Mouse (Mus musculus) intestine, embryonic 15.5 days (tissue): ENCODE data around the gene Arhgap10. TPM values are rescaled to one million over a fixed set of nuclear protein-coding genes. Genes with fewer than 3 reads are reported as not detected.

Source experiments
- ATAC-seq: fragments of 200-750 bp; cut with Nextera tagmentation; 2 replicates; pipeline ENCODE4 v1.8.0; 2017; ENCODE audit warnings: moderate TSS enrichment, moderate library complexity
- H3K27ac ChIP-seq: fragments of 300-500 bp; sonication (generic); 2 replicates; pipeline ENCODE4 v1.5.1; 2015; ENCODE audit warnings: mild to moderate bottlenecking, inconsistent platforms
- H3K27me3 ChIP-seq: fragments of 300-500 bp; sonication (generic); replicated peaks from 2 replicates; pipeline ENCODE4 v1.6.1; 2015; ENCODE audit warnings: inconsistent platforms
- H3K36me3 ChIP-seq: fragments of 300-500 bp; sonication (generic); 2 replicates; pipeline ENCODE4 v1.6.1; 2015; ENCODE audit warnings: inconsistent platforms
- H3K4me1 ChIP-seq: fragments of 300-500 bp; sonication (generic); replicated peaks from 2 replicates; pipeline ENCODE4 v1.6.1; 2015; ENCODE audit warnings: inconsistent platforms
- H3K4me2 ChIP-seq: fragments of 300-500 bp; sonication (generic); replicated peaks from 2 replicates; pipeline ENCODE4 v1.6.1; 2015; ENCODE audit warnings: mild to moderate bottlenecking, inconsistent platforms
- H3K4me3 ChIP-seq: fragments of 300-500 bp; sonication (generic); replicated peaks from 2 replicates; pipeline ENCODE4 v1.5.1; 2015; ENCODE audit warnings: inconsistent platforms
- H3K9ac ChIP-seq: fragments of 300-500 bp; sonication (generic); 2 replicates; pipeline ENCODE4 v1.6.1; 2015; ENCODE audit warnings: inconsistent platforms
- H3K9me3 ChIP-seq: fragments of 300-500 bp; sonication (generic); 2 replicates; pipeline ENCODE4 v1.6.1; 2016; ENCODE audit warnings: inconsistent platforms
- WGBS: fragments of 180-500 bp; shearing (Covaris S2); methylation state at CpG from one replicate; pipeline ENCODE4 v1.1.7; 2015; 5-methylcytosine and 5-hydroxymethylcytosine counted together
- polyA plus RNA-seq: library from polyadenylated mRNA; unstranded; fragments of >200 nt; fragmentation: Nextera tagmentation; extraction: Ambion mirVana; gene quantifications from 2 replicates; pipeline ENCODE4 v1.2.1, GENCODE M21; 2015

The Arhgap10 gene
- polyA plus RNA-seq, 1 experiment from 2014 or later = 30.9 TPM

DNA sequence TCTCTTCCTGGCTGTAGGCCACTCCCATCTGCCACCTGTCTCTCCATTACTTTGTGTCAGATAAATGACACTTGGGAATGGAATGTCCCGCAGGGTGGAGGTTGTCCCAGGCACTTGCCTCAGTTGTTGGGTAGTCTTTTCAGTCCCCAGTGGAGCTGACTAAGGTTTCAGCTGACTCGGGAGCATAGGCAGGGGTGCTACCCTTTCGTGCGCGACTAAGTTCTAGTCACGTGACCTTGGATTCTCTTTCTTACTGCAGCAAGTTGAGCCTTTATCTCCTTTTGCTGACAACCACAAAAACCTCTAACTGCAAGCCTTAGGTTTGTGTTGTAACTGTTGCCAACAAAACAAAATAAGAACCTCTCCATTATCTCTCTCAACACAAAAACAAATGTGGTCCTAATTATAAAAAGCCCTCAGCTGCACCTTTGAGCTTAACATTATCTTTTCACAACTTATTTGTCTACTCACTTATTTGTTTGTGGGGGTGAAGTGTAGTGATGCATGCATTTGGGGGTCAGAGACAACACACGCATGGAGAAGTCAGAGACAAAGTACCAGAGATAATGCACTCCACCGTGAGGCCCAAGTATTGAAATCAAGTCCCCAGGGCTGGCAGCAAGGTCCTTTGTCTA lies 16.7 kb upstream of the Arhgap10 start:
- Histone ChIP-seq H3K4me3 (no peak overlapping the region), H3K4me2 (no peak overlapping the region), H3K27ac (no peak overlapping the region), H3K9me3 (no peaks in the 10 kb centered on the region), H3K36me3 (no peaks in the 10 kb centered on the region), H3K4me1 (no peaks in the 10 kb centered on the region), H3K9ac (no peak overlapping the region), H3K27me3 (no peaks in the 10 kb centered on the region)
- no peak; the same call in 1 of the 2 replicates for ATAC-seq
- WGBS = 67% methylated on average over 8 of the region's 8 CpGs

DNA sequence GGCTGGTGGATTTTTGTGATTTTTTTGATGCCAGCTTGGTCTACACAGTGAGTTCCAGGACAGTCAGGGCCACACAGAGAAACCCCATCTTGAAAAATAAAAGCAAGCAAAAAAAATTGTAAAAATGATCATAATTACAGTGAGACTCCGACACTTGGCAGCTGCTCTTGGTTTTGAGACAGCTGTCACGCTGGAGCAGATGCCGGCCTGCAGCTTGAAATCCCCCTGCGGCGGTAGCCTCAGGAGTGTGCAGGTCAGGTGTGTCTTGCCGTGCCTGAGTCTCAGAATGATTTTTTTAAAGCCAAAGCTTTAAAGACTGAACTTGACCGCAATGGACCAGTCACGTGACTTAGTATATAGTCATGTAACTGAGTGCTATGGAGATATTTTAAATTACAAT lies 8.4 kb upstream of the Arhgap10 start:
- H3K4me3 ChIP-seq = no peak overlapping the region
- no peak overlapping the region for H3K27ac ChIP-seq
- peaks cover 7% of the 10 kb centered on the region for H3K4me1 ChIP-seq
- no peaks in the 10 kb centered on the region for H3K27me3 ChIP-seq
- ATAC-seq = no peak
- WGBS = 86% methylated on average over 8 of the region's 8 CpGs
- no peak overlapping the region for H3K4me2 ChIP-seq
- H3K9ac ChIP-seq = no peak overlapping the region
- H3K36me3 ChIP-seq = no peaks in the 10 kb centered on the region; the same call in 1 of the 2 replicates
- no peaks in the 10 kb centered on the region for H3K9me3 ChIP-seq

- WGBS = 93% methylated on average over 2 of the region's 2 CpGs
- Histone ChIP-seq H3K9ac (no peak overlapping the region), H3K4me1 (peaks cover 7% of the 10 kb centered on the region), H3K4me3 (no peak overlapping the region), H3K36me3 (no peaks in the 10 kb centered on the region; the same call in 1 of the 2 replicates), H3K27ac (no peak overlapping the region), H3K9me3 (no peaks in the 10 kb centered on the region), H3K27me3 (no peaks in the 10 kb centered on the region), H3K4me2 (no peak overlapping the region)
- ATAC-seq = 0 out of 2 replicates have a peak, but pooled peaks have one; percentile 21
These were observed 7.2 kb upstream of the Arhgap10 start for GRCm38 (mm10) chr8:77524906-77525305.

- Histone ChIP-seq H3K36me3 (no peaks in the 10 kb centered on the region; the same call in 1 of the 2 replicates), H3K4me2 (peak overlapping the region; percentile 17), H3K27ac (no peak overlapping the region), H3K4me1 (peaks cover 7% of the 10 kb centered on the region), H3K4me3 (no peak overlapping the region), H3K9ac (no peak overlapping the region), H3K27me3 (no peaks in the 10 kb centered on the region), H3K9me3 (no peaks in the 10 kb centered on the region)
- peak; percentile 67 for ATAC-seq
- 51% methylated on average over 14 of the region's 14 CpGs for WGBS
These were observed 6.4 kb upstream of the Arhgap10 start for GRCm38 (mm10) chr8:77524018-77524615.

- Histone ChIP-seq H3K4me3 (no peak overlapping the region), H3K27me3 (no peaks in the 10 kb centered on the region), H3K27ac (no peak overlapping the region), H3K9me3 (no peaks in the 10 kb centered on the region), H3K4me1 (peaks cover 12% of the 10 kb centered on the region), H3K36me3 (no peaks in the 10 kb centered on the region; the same call in 1 of the 2 replicates), H3K4me2 (no peak overlapping the region), H3K9ac (no peak overlapping the region)
- 69% methylated on average over 8 of the region's 8 CpGs for WGBS
- ATAC-seq = no peak
These were observed 5.2 kb upstream of the Arhgap10 start for GRCm38 (mm10) chr8:77522984-77523383.

DNA sequence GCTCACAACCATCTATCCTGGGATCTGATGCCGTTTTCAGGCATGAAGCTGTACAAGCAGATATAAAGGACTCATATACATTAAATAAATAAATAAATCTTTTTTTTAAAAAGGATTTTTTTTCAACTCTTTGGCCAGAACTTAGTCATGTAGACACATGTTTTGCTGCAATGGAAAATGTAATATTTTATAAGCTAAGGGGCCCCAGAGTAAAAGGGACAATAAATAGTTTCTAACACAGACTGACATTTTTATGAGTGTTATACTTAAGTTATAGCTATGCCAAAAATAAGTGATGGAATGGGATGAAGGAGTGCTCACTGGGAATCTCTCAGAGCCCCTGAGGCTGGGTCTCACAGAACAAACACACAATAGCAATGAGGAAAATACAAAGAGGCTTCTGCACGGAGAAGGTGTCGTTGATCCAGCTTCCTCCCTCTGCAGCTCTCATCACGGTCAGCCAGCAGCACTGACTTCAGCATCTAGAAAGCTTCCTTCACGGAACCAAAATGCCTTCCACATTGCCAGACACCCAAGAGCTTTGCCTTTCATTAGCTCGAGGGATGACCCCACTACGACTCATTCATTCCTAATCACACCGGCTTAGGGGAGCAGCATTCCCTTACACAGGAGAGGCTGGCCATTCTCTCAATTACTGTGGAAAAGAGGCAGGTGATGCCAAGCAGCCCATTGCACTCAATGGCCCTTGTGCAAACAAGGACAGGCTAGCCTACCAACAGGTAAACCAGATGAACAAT lies 3.5 kb upstream of the Arhgap10 start:
- no peaks in the 10 kb centered on the region; the same call in 1 of the 2 replicates for H3K36me3 ChIP-seq
- no peak overlapping the region for H3K27ac ChIP-seq
- no peaks in the 10 kb centered on the region for H3K27me3 ChIP-seq
- H3K4me2 ChIP-seq = no peak overlapping the region
- no peak overlapping the region for H3K4me3 ChIP-seq
- WGBS = 57% methylated on average over 8 of the region's 8 CpGs
- H3K9me3 ChIP-seq = no peaks in the 10 kb centered on the region
- peaks cover 17% of the 10 kb centered on the region for H3K4me1 ChIP-seq
- no peak for ATAC-seq
- H3K9ac ChIP-seq = no peak overlapping the region

DNA sequence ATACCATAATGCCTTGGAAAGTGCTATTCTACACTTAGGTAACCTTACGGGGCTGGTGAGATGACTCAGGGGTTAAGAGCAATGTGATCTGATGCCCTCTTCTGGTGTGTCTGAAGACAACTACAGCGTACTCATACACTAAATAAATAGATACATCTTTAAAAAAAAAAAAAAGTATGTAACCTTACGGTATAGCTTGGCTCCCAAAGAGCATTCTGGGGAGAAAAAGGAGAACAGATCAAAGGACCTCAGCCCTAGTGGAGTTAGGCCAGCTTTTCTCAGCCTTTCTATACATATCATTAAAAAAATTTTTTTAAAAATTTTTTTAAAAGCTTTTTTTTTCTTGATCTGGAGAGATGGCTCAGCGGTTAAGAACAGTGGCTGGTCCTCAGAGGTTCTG lies 2.8 kb upstream of the Arhgap10 start:
- H3K9ac ChIP-seq = no peak overlapping the region
- ATAC-seq = no peak
- H3K36me3 ChIP-seq = no peaks in the 10 kb centered on the region; the same call in 1 of the 2 replicates
- no peak overlapping the region for H3K27ac ChIP-seq
- no peak overlapping the region for H3K4me3 ChIP-seq
- no peaks in the 10 kb centered on the region for H3K9me3 ChIP-seq
- H3K4me2 ChIP-seq = no peak overlapping the region
- H3K4me1 ChIP-seq = peaks cover 20% of the 10 kb centered on the region
- WGBS = 90% methylated on average over 4 of the region's 4 CpGs
- H3K27me3 ChIP-seq = no peaks in the 10 kb centered on the region

GRCm38 (mm10) chr8:77518201-77519115 lies 705 bp upstream of the Arhgap10 start:
- ATAC-seq = peak; percentile 80

GRCm38 (mm10) chr8:77516845-77517244 lies 908 bp downstream of the Arhgap10 start:
- H3K27me3 ChIP-seq = no peaks in the 10 kb centered on the region
- peak; percentile 26 for ATAC-seq
- H3K4me1 ChIP-seq = peaks cover 33% of the 10 kb centered on the region; the same call in 1 of the 2 replicates

More at GRCm38 (mm10) chr8:77518201-77519115, 705 bp upstream of the Arhgap10 start:
- Histone ChIP-seq H3K36me3 (no peaks in the 10 kb centered on the region; the same call in 1 of the 2 replicates), H3K9me3 (no peaks in the 10 kb centered on the region), H3K27me3 (no peaks in the 10 kb centered on the region), H3K9ac (peak overlapping the region; percentile 88), H3K4me2 (peak overlapping the region; percentile 68), H3K4me3 (peak overlapping the region; percentile 85), H3K4me1 (peaks cover 32% of the 10 kb centered on the region), H3K27ac (peak overlapping the region; percentile 89)
- 4% methylated on average over 33 of the region's 33 CpGs for WGBS

DNA sequence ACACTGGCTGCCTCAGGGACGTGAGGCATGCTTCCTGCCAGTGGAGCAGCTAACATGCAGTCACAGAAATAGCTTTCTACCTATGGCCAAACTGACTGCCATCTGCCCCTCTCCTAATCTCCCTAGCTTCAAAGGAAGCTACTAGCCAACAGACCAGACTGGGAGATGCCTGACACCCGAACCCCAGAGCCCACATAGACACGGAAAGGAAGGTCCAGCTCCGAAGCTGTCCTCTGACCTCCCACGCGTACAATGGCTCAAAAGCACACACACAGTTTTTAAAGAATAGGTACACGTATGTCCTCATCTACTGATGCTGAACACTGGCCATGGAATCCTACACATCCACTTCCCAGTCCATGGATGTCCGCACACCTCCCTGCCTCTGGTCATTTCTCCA lies 2.0 kb downstream of the Arhgap10 start:
- no peaks in the 10 kb centered on the region for H3K9me3 ChIP-seq
- no peaks in the 10 kb centered on the region for H3K27me3 ChIP-seq
- 56% methylated on average over 8 of the region's 8 CpGs for WGBS
- no peak overlapping the region for H3K27ac ChIP-seq
- H3K4me3 ChIP-seq = peak overlapping the region; percentile 85
- no peaks in the 10 kb centered on the region for H3K36me3 ChIP-seq
- H3K4me2 ChIP-seq = peak overlapping the region; percentile 68
- peak overlapping the region; percentile 9 for H3K9ac ChIP-seq
- peaks cover 30% of the 10 kb centered on the region; the same call in 1 of the 2 replicates for H3K4me1 ChIP-seq
- no peak for ATAC-seq

More at GRCm38 (mm10) chr8:77516845-77517244, 908 bp downstream of the Arhgap10 start:
- peak overlapping the region; percentile 89 for H3K27ac ChIP-seq
- peak overlapping the region; percentile 85 for H3K4me3 ChIP-seq
- H3K4me2 ChIP-seq = peak overlapping the region; percentile 68
- H3K9me3 ChIP-seq = no peaks in the 10 kb centered on the region
- H3K9ac ChIP-seq = peak overlapping the region; percentile 88
- H3K36me3 ChIP-seq = no peaks in the 10 kb centered on the region; the same call in 1 of the 2 replicates
- 2% methylated on average over 10 of the region's 10 CpGs for WGBS

DNA sequence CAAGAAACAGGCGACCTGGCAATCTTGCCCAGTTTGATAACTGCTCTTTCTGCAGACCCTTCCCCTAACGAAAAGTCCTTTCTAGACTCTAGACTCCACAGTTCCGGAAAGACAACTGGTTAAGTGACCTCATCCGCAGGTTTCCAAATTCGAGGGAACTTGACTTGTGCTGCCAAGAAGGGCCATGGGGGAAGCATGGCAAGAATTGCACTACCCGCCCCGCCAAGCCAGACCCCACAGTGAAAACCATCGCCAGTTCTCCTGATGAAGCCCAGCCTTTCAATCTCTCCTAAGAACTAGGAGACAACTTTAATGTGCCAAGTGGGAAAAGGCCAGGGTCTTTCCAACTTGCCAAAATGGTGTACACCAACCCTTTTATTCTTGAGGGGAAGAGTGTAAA lies 2.6 kb downstream of the Arhgap10 start:
- Histone ChIP-seq H3K9me3 (no peaks in the 10 kb centered on the region), H3K36me3 (no peaks in the 10 kb centered on the region), H3K4me1 (peaks cover 30% of the 10 kb centered on the region; the same call in 1 of the 2 replicates), H3K9ac (no peak overlapping the region), H3K4me3 (no peak overlapping the region), H3K4me2 (peak overlapping the region; percentile 68), H3K27ac (no peak overlapping the region), H3K27me3 (no peaks in the 10 kb centered on the region)
- WGBS = 91% methylated on average over 8 of the region's 8 CpGs
- no peak for ATAC-seq
